Mouse (Mus musculus) embryonic facial prominence, embryonic 13.5 days (tissue): ENCODE results near the gene Copb2. TPM values are rescaled to one million over a fixed set of nuclear protein-coding genes. Genes with fewer than 3 reads are reported as not detected.
A peak's percentile ranks its signal among the peaks of the same experiment; 100 is the strongest.

Experiments
- ATAC-seq: fragments of 200-750 bp; cut with Nextera tagmentation; 2 replicates; pipeline ENCODE4 v1.8.0; 2017; ENCODE audit warnings: low read depth; ENCODE audit not compliant: insufficient number of reproducible peaks, insufficient read depth, low FRiP score, low TSS enrichment
- H3K27ac ChIP-seq: fragments of 300-500 bp; sonication (generic); 2 replicates; pipeline ENCODE4 v1.5.1; 2015; ENCODE audit warnings: moderate library complexity, mild to moderate bottlenecking, inconsistent platforms
- H3K27me3 ChIP-seq: fragments of 300-500 bp; sonication (generic); 2 replicates; pipeline ENCODE4 v1.6.1; 2015; ENCODE audit warnings: mild to moderate bottlenecking, inconsistent platforms
- H3K36me3 ChIP-seq: fragments of 300-500 bp; sonication (generic); 2 replicates; pipeline ENCODE4 v1.6.1; 2015; ENCODE audit warnings: mild to moderate bottlenecking, inconsistent platforms
- H3K4me1 ChIP-seq: fragments of 300-500 bp; sonication (generic); 2 replicates; pipeline ENCODE4 v1.6.1; 2015; ENCODE audit warnings: inconsistent platforms
- H3K4me2 ChIP-seq: fragments of 300-500 bp; sonication (generic); 2 replicates; pipeline ENCODE4 v1.6.1; 2015; ENCODE audit warnings: moderate library complexity, mild to moderate bottlenecking, inconsistent platforms
- H3K4me3 ChIP-seq: fragments of 300-500 bp; sonication (generic); 2 replicates; pipeline ENCODE4 v1.5.1; 2015; ENCODE audit warnings: mild to moderate bottlenecking, inconsistent platforms
- H3K9ac ChIP-seq: fragments of 300-500 bp; sonication (generic); 2 replicates; pipeline ENCODE4 v1.6.1; 2015; ENCODE audit warnings: mild to moderate bottlenecking, inconsistent platforms
- H3K9me3 ChIP-seq: fragments of 300-500 bp; sonication (generic); 2 replicates; pipeline ENCODE4 v1.6.1; 2016; ENCODE audit warnings: inconsistent platforms
- WGBS: fragments of 180-500 bp; shearing (Covaris S2); methylation state at CpG from one replicate; pipeline ENCODE4 v1.1.7; 2015; ENCODE audit warnings: mixed read lengths; 5-methylcytosine and 5-hydroxymethylcytosine counted together
- polyA plus RNA-seq: library from polyadenylated mRNA; unstranded; fragments of >200 nt; fragmentation: Nextera tagmentation; extraction: Ambion mirVana; gene quantifications from 2 replicates; pipeline ENCODE4 v1.2.1, GENCODE M21; 2015

Copb2 gene
- polyA plus RNA-seq, 1 experiment from 2014 or later = 164 TPM

- no peak overlapping the region for H3K4me3 ChIP-seq
- H3K4me1 ChIP-seq = no peaks in the 10 kb centered on the region
- no peak overlapping the region for H3K27ac ChIP-seq
- H3K36me3 ChIP-seq = no peaks in the 10 kb centered on the region
- H3K27me3 ChIP-seq = no peaks in the 10 kb centered on the region
- no peak for ATAC-seq
- H3K9ac ChIP-seq = no peak overlapping the region
- H3K9me3 ChIP-seq = no peaks in the 10 kb centered on the region
- WGBS = 84% methylated on average over 3 of the region's 3 CpGs
- H3K4me2 ChIP-seq = no peak overlapping the region
Measured at GRCm38 (mm10) chr9:98544042-98544441, 19.5 kb upstream of the Copb2 start.

- no peaks in the 10 kb centered on the region for H3K9me3 ChIP-seq
- 93% methylated on average over 4 of the region's 4 CpGs for WGBS
- H3K9ac ChIP-seq = no peak overlapping the region
Measured at GRCm38 (mm10) chr9:98583852-98584251, 20.3 kb downstream of the Copb2 start.

DNA sequence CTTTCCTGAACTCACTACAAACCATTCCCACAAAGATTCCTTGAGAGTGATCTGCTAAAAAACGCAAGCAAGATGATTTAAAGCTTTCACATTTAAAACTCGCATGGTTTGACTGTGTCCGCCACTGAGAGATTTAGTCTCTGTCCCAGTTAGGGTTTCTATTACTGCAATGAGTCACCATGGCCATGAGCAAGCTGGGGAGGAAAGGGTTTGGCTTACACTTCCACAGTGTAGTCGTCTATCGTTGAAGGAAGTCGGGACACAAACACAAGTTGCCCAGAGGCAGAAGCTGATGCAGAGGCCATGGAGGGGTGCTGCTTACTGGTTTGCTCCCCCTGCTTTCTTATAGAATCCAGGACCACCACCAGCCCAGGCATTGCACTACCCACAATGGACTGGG lies 36.6 kb downstream of the Copb2 start:
- peaks cover 14% of the 10 kb centered on the region for H3K4me1 ChIP-seq
- 0 out of 2 replicates have a peak, but pooled peaks cover 4% of the 10 kb centered on the region for H3K27me3 ChIP-seq
- no peak overlapping the region for H3K27ac ChIP-seq
- 78% methylated on average over 6 of the region's 6 CpGs for WGBS
- peaks cover 32% of the 10 kb centered on the region for H3K36me3 ChIP-seq
- H3K4me3 ChIP-seq = peak overlapping the region; percentile 93; the same call in 1 of the 2 replicates
- H3K4me2 ChIP-seq = peak overlapping the region; percentile 96
- no peak for ATAC-seq
- no peaks in the 10 kb centered on the region for H3K9me3 ChIP-seq
- H3K9ac ChIP-seq = no peak overlapping the region

More at GRCm38 (mm10) chr9:98583852-98584251, 20.3 kb downstream of the Copb2 start:
- Histone ChIP-seq H3K4me2 (no peak overlapping the region), H3K27me3 (no peaks in the 10 kb centered on the region), H3K27ac (no peak overlapping the region), H3K36me3 (peaks cover 87% of the 10 kb centered on the region), H3K4me1 (no peaks in the 10 kb centered on the region), H3K4me3 (no peak overlapping the region)
- ATAC-seq = no peak

DNA sequence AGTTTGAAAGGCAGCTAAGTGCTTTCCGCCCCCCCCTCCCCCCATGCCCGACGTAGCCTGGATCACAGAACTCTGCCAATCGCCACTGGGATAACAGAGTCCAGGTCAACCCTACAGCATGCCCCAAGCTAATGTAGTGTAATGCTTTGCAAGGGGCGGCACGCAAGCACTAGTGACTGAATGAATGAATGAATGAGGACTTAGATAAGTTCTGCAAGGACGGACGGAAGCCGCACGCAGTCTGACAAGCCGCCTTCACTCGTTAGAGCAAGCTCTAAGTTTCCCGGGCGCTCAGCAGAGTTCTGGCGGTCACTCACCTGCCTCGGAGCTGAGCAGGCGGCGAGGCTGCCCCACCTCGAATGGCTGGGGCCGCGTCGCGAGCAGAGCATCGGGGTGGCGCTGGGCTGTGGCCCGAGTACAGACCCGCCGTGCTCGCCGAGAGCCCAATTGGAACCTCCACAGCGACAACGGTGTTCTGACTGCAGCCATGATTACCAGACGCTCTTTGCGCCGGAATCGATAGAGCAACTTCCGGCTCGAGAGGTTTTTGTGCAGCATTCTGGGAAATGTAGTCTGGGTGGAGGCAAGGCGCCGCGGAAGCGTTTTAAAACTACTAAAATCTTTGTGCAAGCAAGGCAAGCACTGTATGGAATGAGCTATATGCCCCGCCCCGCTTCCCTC lies 37.8 kb downstream of the Copb2 start, which contains the start of gene Mrps22:
Mrps22 (minus strand) TSS at position 505 of the 681 bp plus-strand sequence.
- peaks cover 14% of the 10 kb centered on the region for H3K4me1 ChIP-seq
- H3K4me2 ChIP-seq = peak within 1 kb of the TSS; percentile 96
- peaks cover 20% of the 10 kb centered on the region for H3K36me3 ChIP-seq
- peak; percentile 90 for ATAC-seq
- 0 out of 2 replicates have a peak, but pooled peaks cover 4% of the 10 kb centered on the region for H3K27me3 ChIP-seq
- under 1% methylated on average over 44 of the region's 44 CpGs for WGBS
- H3K9me3 ChIP-seq = no peaks in the 10 kb centered on the region
- H3K4me3 ChIP-seq = peak within 1 kb of the TSS; percentile 93
- H3K27ac ChIP-seq = peak within 1 kb of the TSS; percentile 40; the same call in 1 of the 2 replicates
- peak within 1 kb of the TSS; percentile 89 for H3K9ac ChIP-seq

- Histone ChIP-seq H3K36me3 (peaks cover 14% of the 10 kb centered on the region), H3K4me2 (peak overlapping the region; percentile 96), H3K27me3 (0 out of 2 replicates have a peak, but pooled peaks cover 4% of the 10 kb centered on the region), H3K4me1 (peaks cover 14% of the 10 kb centered on the region), H3K9me3 (no peaks in the 10 kb centered on the region), H3K27ac (no peak overlapping the region; the same call in 1 of the 2 replicates), H3K4me3 (peak overlapping the region; percentile 93), H3K9ac (peak overlapping the region; percentile 89)
- no peak for ATAC-seq
- 52% methylated on average over 11 of the region's 11 CpGs for WGBS
Measured at GRCm38 (mm10) chr9:98601837-98602359, 38.4 kb downstream of the Copb2 start.

- Histone ChIP-seq H3K27ac (no peak overlapping the region), H3K27me3 (0 out of 2 replicates have a peak, but pooled peaks cover 4% of the 10 kb centered on the region), H3K9me3 (no peaks in the 10 kb centered on the region), H3K4me1 (peaks cover 12% of the 10 kb centered on the region), H3K4me2 (no peak overlapping the region), H3K4me3 (no peak overlapping the region), H3K9ac (no peak overlapping the region), H3K36me3 (no peaks in the 10 kb centered on the region)
- no peak for ATAC-seq
- 69% methylated on average over 4 of the region's 4 CpGs for WGBS
Measured at GRCm38 (mm10) chr9:98604896-98605295, 41.4 kb downstream of the Copb2 start.

- Histone ChIP-seq H3K27me3 (peaks cover 91% of the 10 kb centered on the region), H3K9ac (no peak overlapping the region), H3K4me3 (no peak overlapping the region), H3K4me2 (no peak overlapping the region), H3K4me1 (peaks cover 13% of the 10 kb centered on the region), H3K36me3 (no peaks in the 10 kb centered on the region), H3K27ac (no peak overlapping the region), H3K9me3 (no peaks in the 10 kb centered on the region)
- ATAC-seq = no peak
- WGBS = 44% methylated on average over 3 of the region's 3 CpGs
Measured at GRCm38 (mm10) chr9:98628480-98628879, 65.0 kb downstream of the Copb2 start.

DNA sequence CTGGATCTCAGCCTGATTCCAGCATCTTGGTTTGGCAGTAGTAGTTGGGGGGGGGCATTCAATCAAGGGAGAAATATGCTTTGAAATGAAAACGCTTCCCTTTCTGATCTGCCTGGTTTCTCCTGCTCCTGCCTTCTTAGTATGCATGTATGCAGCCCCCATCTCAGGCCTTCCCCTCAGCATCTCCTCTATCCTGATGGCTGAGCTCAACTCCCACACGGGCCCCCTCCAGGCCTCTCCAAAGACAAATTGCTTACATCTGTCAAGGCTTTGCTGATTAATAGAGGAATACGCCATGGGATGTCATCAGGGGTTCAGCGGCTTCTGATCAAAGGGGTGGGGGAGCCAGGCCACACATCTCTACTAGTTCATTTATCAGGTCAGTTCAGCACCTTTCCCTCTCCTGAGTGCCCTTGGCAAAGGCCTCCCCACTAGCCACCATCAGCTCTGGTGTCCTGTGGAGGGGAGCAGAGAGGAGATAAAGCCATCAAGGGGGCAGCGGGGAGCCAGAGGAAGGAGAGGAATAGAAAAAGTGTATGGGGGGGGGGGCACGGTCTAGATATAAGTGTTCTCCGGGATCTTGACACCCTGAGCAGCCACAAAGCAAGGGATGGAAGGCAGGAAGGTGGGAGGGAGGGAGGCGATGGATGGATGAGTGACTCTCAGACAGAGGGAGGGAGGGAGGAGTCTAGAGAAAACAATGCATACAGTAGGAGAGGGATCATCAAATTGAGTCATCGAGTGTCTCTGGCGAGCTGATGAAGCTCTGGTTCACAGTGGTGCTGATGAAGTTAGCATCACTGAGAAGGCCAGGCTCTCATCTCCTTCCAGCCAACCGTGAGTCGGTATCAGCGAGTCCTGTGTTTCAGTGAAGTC lies 70.0 kb downstream of the Copb2 start:
- Histone ChIP-seq H3K27me3 (peaks cover 80% of the 10 kb centered on the region), H3K9me3 (no peaks in the 10 kb centered on the region), H3K9ac (no peak overlapping the region), H3K4me2 (no peak overlapping the region), H3K4me1 (peaks cover 21% of the 10 kb centered on the region), H3K36me3 (no peaks in the 10 kb centered on the region), H3K27ac (0 out of 2 replicates have a peak overlapping the region, but pooled peaks have one; percentile 18), H3K4me3 (no peak overlapping the region)
- ATAC-seq = no peak
- whole genome bisulfite sequencing = 59% methylated on average over 13 of the region's 13 CpGs

Other genes starting within 250 kb of the Copb2 start
- gene Rbp1, start 140.8 kb upstream of the Copb2 start, polyA plus RNA-seq = 54.1 and 61.1 TPM in 2 replicates
- 0.37 and 1.7 TPM in 2 replicates for gene Rbp2, start 77.6 kb upstream of the Copb2 start, polyA plus RNA-seq
- 56.5 and 58.9 TPM in 2 replicates for gene Mrps22, start 37.9 kb downstream of the Copb2 start, polyA plus RNA-seq